Mouse (Mus musculus): ENCODE data around the gene Vps35l. TPM values are rescaled to one million over a fixed set of nuclear protein-coding genes. Genes with fewer than 3 reads are reported as not detected.

Gene Vps35l
- polyA plus RNA-seq, 1 experiment from 2014 or later: 91.0 TPM

- peaks cover 87% of the 10 kb centered on the region for H3K36me3 ChIP-seq (ENCODE audit: control insufficient read depth, insufficient read depth, low read length)
- no peak for ATAC-seq
- WGBS: 89% methylated on average over 5 of the region's 5 CpGs
These were observed 97.9 kb downstream of the Vps35l start for GRCm38 (mm10) chr7:118837901-118838300.

GRCm38 (mm10) chr7:118841030-118841745 is 101.2 kb downstream of the Vps35l start:
- 54% methylated on average over 8 of the region's 8 CpGs for WGBS
- no peak overlapping the region for H3K4me2 ChIP-seq (ENCODE audit: low read length)
- peaks cover 88% of the 10 kb centered on the region for H3K36me3 ChIP-seq (ENCODE audit: control insufficient read depth, insufficient read depth, low read length)
- H3K4me3 ChIP-seq (ENCODE audit: low read depth, low read length): no peak overlapping the region
- no peaks in the 10 kb centered on the region for H3K27me3 ChIP-seq (replicated peaks; ENCODE audit: control insufficient read depth, insufficient read depth, low read length)
- H3K4me1 ChIP-seq (ENCODE audit: control insufficient read depth, insufficient read depth, low read length): no peaks in the 10 kb centered on the region
- DNase-seq (ENCODE audit: low spot score): peak; percentile 72
- H3K9ac ChIP-seq (ENCODE audit: low read length): no peak overlapping the region
- H3K9me3 ChIP-seq (replicated peaks; ENCODE audit: control insufficient read depth, low read length): no peaks in the 10 kb centered on the region
- peak overlapping the region; percentile 27; the same call in 1 of the 2 replicates for H3K27ac ChIP-seq (ENCODE audit: low read depth, low read length)
- ATAC-seq: peak; percentile 45; the same call in 1 of the 2 replicates

More at GRCm38 (mm10) chr7:118837901-118838300, 97.9 kb downstream of the Vps35l start:
- Histone ChIP-seq H3K4me2 (ENCODE audit: low read length) (no peak overlapping the region), H3K9ac (ENCODE audit: low read length) (no peak overlapping the region), H3K9me3 (replicated peaks; ENCODE audit: control insufficient read depth, low read length) (no peaks in the 10 kb centered on the region), H3K4me3 (ENCODE audit: low read depth, low read length) (no peak overlapping the region), H3K4me1 (ENCODE audit: control insufficient read depth, insufficient read depth, low read length) (no peaks in the 10 kb centered on the region), H3K27me3 (replicated peaks; ENCODE audit: control insufficient read depth, insufficient read depth, low read length) (no peaks in the 10 kb centered on the region), H3K27ac (ENCODE audit: low read depth, low read length) (no peak overlapping the region)
- DNase-seq (ENCODE audit: low spot score): no peak

DNA sequence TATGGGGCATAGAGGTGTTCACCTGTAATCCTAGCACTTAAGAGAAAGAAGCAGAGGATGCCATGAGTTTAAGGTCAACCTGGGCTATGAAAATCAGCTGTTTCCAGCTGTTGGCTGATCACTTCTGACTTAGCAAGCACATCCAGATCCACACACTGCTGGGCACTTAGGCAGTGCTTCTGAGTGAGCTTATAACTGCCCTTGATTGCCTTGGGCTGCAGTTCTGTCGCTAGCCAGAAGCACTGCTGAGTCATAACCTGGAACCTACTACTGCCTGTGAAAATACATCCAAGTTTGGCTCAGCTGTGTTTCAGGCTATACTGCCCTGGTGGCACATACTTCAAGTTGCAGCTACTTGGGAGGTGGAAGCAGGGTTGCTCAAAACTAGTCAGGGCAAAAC is 101.8 kb downstream of the Vps35l start:
- H3K9me3 ChIP-seq (replicated peaks; ENCODE audit: control insufficient read depth, low read length): no peaks in the 10 kb centered on the region
- H3K36me3 ChIP-seq (ENCODE audit: control insufficient read depth, insufficient read depth, low read length): peaks cover 88% of the 10 kb centered on the region
- no peak overlapping the region for H3K4me3 ChIP-seq (ENCODE audit: low read depth, low read length)
- 43% methylated on average over 1 of the region's 1 CpGs for WGBS
- H3K4me1 ChIP-seq (ENCODE audit: control insufficient read depth, insufficient read depth, low read length): no peaks in the 10 kb centered on the region
- H3K27ac ChIP-seq (ENCODE audit: low read depth, low read length): peak overlapping the region; percentile 27; the same call in 1 of the 2 replicates
- ATAC-seq (no peak; the same call in 1 of the 2 replicates), DNase-seq (ENCODE audit: low spot score) (peak; percentile 25)
- H3K9ac ChIP-seq (ENCODE audit: low read length): no peak overlapping the region
- no peak overlapping the region for H3K4me2 ChIP-seq (ENCODE audit: low read length)
- no peaks in the 10 kb centered on the region for H3K27me3 ChIP-seq (replicated peaks; ENCODE audit: control insufficient read depth, insufficient read depth, low read length)

- H3K36me3 ChIP-seq (ENCODE audit: control insufficient read depth, insufficient read depth, low read length): peaks cover 88% of the 10 kb centered on the region
These were observed 102.9 kb downstream of the Vps35l start for GRCm38 (mm10) chr7:118842938-118843337.

GRCm38 (mm10) chr7:118845141-118845540 is 105.1 kb downstream of the Vps35l start:
- DNase-seq (ENCODE audit: low spot score) (no peak), ATAC-seq (no peak)
- Histone ChIP-seq H3K9me3 (replicated peaks; ENCODE audit: control insufficient read depth, low read length) (no peaks in the 10 kb centered on the region), H3K4me1 (ENCODE audit: control insufficient read depth, insufficient read depth, low read length) (no peaks in the 10 kb centered on the region), H3K4me3 (ENCODE audit: low read depth, low read length) (no peak overlapping the region), H3K36me3 (ENCODE audit: control insufficient read depth, insufficient read depth, low read length) (peaks cover 95% of the 10 kb centered on the region), H3K27me3 (replicated peaks; ENCODE audit: control insufficient read depth, insufficient read depth, low read length) (no peaks in the 10 kb centered on the region), H3K27ac (ENCODE audit: low read depth, low read length) (no peak overlapping the region), H3K4me2 (ENCODE audit: low read length) (no peak overlapping the region), H3K9ac (ENCODE audit: low read length) (no peak overlapping the region)
- WGBS: 86% methylated on average over 5 of the region's 5 CpGs

More at GRCm38 (mm10) chr7:118842938-118843337, 102.9 kb downstream of the Vps35l start:
- Histone ChIP-seq H3K4me3 (ENCODE audit: low read depth, low read length) (no peak overlapping the region), H3K27ac (ENCODE audit: low read depth, low read length) (no peak overlapping the region), H3K4me2 (ENCODE audit: low read length) (no peak overlapping the region), H3K4me1 (ENCODE audit: control insufficient read depth, insufficient read depth, low read length) (no peaks in the 10 kb centered on the region), H3K27me3 (replicated peaks; ENCODE audit: control insufficient read depth, insufficient read depth, low read length) (no peaks in the 10 kb centered on the region), H3K9ac (ENCODE audit: low read length) (no peak overlapping the region), H3K9me3 (replicated peaks; ENCODE audit: control insufficient read depth, low read length) (no peaks in the 10 kb centered on the region)
- ATAC-seq (no peak), DNase-seq (ENCODE audit: low spot score) (no peak)
- WGBS: 83% methylated on average over 4 of the region's 4 CpGs

GRCm38 (mm10) chr7:118846329-118846728 is 106.3 kb downstream of the Vps35l start:
- ATAC-seq (no peak), DNase-seq (ENCODE audit: low spot score) (no peak)
- Histone ChIP-seq H3K36me3 (ENCODE audit: control insufficient read depth, insufficient read depth, low read length) (peaks cover 97% of the 10 kb centered on the region), H3K9me3 (replicated peaks; ENCODE audit: control insufficient read depth, low read length) (no peaks in the 10 kb centered on the region), H3K27ac (ENCODE audit: low read depth, low read length) (no peak overlapping the region), H3K27me3 (replicated peaks; ENCODE audit: control insufficient read depth, insufficient read depth, low read length) (no peaks in the 10 kb centered on the region), H3K4me3 (ENCODE audit: low read depth, low read length) (no peak overlapping the region), H3K4me2 (ENCODE audit: low read length) (no peak overlapping the region), H3K9ac (ENCODE audit: low read length) (no peak overlapping the region), H3K4me1 (ENCODE audit: control insufficient read depth, insufficient read depth, low read length) (no peaks in the 10 kb centered on the region)
- 90% methylated on average over 4 of the region's 4 CpGs for WGBS

DNA sequence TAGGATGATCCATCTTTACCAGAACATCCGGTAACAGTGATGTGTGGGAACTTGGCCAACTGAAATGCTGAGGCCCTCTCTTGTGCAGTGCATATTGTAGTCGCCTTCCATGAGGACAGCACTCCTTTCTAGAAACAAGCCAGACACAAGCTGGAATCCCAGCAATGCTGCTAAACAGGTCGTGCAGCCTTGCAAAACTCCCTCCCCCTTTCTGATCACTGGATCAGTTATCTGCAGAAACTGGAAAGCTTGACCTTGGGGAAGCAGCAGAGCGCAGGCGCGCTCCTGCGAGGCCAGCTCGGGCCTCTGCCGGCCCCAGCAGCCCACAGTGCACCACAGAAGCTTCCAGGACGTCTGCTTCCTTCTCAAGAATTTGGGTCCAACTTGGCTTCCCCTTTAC is 108.8 kb downstream of the Vps35l start:
- Histone ChIP-seq H3K4me2 (ENCODE audit: low read length) (no peak overlapping the region), H3K27me3 (replicated peaks; ENCODE audit: control insufficient read depth, insufficient read depth, low read length) (no peaks in the 10 kb centered on the region), H3K4me3 (ENCODE audit: low read depth, low read length) (no peak overlapping the region), H3K4me1 (ENCODE audit: control insufficient read depth, insufficient read depth, low read length) (no peaks in the 10 kb centered on the region), H3K36me3 (ENCODE audit: control insufficient read depth, insufficient read depth, low read length) (peaks cover 92% of the 10 kb centered on the region), H3K9me3 (replicated peaks; ENCODE audit: control insufficient read depth, low read length) (no peaks in the 10 kb centered on the region), H3K27ac (ENCODE audit: low read depth, low read length) (no peak overlapping the region), H3K9ac (ENCODE audit: low read length) (no peak overlapping the region)
- no peak for DNase-seq (ENCODE audit: low spot score)
- WGBS: 92% methylated on average over 10 of the region's 10 CpGs
- ATAC-seq: no peak

DNA sequence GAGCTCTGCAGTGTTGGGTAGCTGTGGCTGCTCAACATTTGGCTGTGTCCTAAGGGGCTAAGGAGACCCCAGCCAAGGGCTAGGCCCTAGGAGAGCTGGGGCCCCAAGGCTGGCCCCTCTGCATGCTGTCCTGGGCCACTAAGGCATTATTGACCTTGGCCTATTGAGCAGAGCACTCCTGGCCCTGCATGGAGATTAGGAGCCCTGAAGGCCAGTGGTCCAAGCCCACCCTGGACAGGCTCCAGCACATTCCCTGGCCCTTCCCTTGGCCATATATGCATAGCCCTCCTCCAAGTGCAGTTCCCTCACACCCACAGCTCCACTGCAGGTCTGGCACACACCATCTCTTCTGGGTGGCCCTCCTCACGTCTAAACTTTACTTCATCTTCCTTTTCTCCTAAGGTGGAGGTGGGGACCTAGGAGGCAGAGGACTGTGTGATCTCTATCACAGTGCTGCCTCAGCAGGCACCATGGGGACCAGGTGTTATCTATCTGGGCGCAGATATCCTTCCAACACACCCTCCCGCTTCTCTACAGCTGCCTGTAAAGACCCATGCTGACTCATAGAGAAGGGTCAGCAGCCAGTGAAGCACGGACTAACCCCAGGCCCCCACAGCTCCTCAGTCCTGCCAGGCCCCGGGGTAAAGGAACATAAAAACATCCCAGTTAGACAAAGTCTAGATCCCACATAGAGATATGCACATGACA is 109.7 kb downstream of the Vps35l start:
- Histone ChIP-seq H3K27ac (ENCODE audit: low read depth, low read length) (no peak overlapping the region), H3K27me3 (replicated peaks; ENCODE audit: control insufficient read depth, insufficient read depth, low read length) (no peaks in the 10 kb centered on the region), H3K9ac (ENCODE audit: low read length) (no peak overlapping the region), H3K36me3 (ENCODE audit: control insufficient read depth, insufficient read depth, low read length) (peaks cover 83% of the 10 kb centered on the region), H3K4me2 (ENCODE audit: low read length) (no peak overlapping the region), H3K9me3 (replicated peaks; ENCODE audit: control insufficient read depth, low read length) (no peaks in the 10 kb centered on the region), H3K4me3 (ENCODE audit: low read depth, low read length) (no peak overlapping the region), H3K4me1 (ENCODE audit: control insufficient read depth, insufficient read depth, low read length) (peaks cover 2% of the 10 kb centered on the region; the same call in 1 of the 2 replicates)
- ATAC-seq (no peak), DNase-seq (ENCODE audit: low spot score) (no peak)
- WGBS: 89% methylated on average over 5 of the region's 5 CpGs
